1 mouse cellular context compared by ENCODE assay signal in the genomic region with DNA sequence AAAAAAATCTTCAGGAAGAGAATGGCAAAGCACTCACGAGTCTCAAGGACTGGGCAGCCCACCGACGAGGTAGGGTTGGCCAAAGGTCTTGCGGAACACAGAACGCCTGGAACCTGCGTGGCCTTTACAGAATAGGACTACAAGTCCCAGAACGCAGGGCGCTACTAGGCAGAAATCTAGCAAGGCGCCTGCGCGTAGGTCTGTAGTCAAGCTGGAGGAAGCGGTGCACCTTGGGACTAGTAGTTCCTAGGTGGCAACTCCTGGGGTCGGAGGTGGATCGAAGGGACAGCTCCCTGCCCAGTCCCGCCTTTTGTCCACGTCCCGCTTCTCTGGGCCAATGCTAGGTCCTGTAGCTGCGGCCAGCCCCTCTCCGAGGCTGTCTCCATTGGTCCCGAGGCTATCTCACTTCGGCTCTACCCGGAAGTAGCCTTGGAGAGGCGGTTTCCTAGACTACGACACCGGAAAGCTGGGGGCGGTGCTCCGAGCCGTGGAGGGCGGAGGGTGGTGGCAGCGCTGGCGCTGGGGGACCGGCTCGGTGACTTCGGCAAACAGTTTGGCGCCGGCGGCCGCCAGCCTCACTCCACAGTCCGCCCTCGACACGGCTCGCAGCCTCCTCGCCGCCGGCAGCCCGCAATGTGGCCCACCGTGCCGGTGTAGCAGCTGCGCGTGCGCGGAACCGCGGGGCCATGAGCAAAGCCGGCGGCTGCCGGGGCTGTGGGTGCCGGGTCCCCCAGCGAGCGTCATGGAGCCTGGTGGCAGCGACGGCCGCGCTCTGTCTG.
TF ChIP-seq lines count a peak whose summit lies in the region.

TSS of gene Edem3 (plus strand) at position 491 of the 779 bp plus-strand sequence.

TF ChIP-seq in MEL, 35 proteins besides CTCF, POLR2A, EP300 and RAD21 (continued from another document):
- TF ChIP-seq UBTF (IDR thresholded peaks at IDR 0.05; ENCODE audit: borderline replicate concordance, insufficient read depth, low read depth, low read length): no peak
- TF ChIP-seq RCOR1 (IDR thresholded peaks at IDR 0.05; ENCODE audit: low read depth, low read length): no peak
- no peak for TF ChIP-seq ZC3H11A (IDR thresholded peaks at IDR 0.05; ENCODE audit: low read depth, low read length)
- TF ChIP-seq MAFK (IDR thresholded peaks at IDR 0.05; ENCODE audit: borderline replicate concordance, low read depth, low read length): no peak
- peak; percentile 64 for TF ChIP-seq MXI1 (IDR thresholded peaks at IDR 0.05; ENCODE audit: low read depth, low read length)
- TF ChIP-seq ZNF384 (IDR thresholded peaks at IDR 0.05; ENCODE audit: low read depth, low read length): no peak
- peak; percentile 81; the same call in 1 of the 2 replicates for TF ChIP-seq SIN3A (IDR thresholded peaks at IDR 0.05; ENCODE audit: low read length)
- TF ChIP-seq GABPA (IDR thresholded peaks at IDR 0.05; ENCODE audit: low read depth, low read length): no peak
- no peak for TF ChIP-seq E2F4 (IDR thresholded peaks at IDR 0.05; ENCODE audit: borderline replicate concordance, low read depth, low read length)
- peak; percentile 85 for TF ChIP-seq NELFE (IDR thresholded peaks at IDR 0.05; ENCODE audit: low read depth, low read length)
- TF ChIP-seq HCFC1 (IDR thresholded peaks at IDR 0.05; ENCODE audit: low read depth, low read length): peak; percentile 98
- peak; percentile 23; the same call in 1 of the 2 replicates for TF ChIP-seq TCF12 (IDR thresholded peaks at IDR 0.05; ENCODE audit: low read depth, low read length)
- TF ChIP-seq CHD2 (IDR thresholded peaks at IDR 0.05; ENCODE audit: low read length): peak; percentile 63
- peak; percentile 60; the same call in 1 of the 2 replicates for TF ChIP-seq GATA1 (IDR thresholded peaks at IDR 0.05; ENCODE audit: low read depth, low read length)
